Mouse (Mus musculus): Measurements from ENCODE around the gene Ube2h.

DNA sequence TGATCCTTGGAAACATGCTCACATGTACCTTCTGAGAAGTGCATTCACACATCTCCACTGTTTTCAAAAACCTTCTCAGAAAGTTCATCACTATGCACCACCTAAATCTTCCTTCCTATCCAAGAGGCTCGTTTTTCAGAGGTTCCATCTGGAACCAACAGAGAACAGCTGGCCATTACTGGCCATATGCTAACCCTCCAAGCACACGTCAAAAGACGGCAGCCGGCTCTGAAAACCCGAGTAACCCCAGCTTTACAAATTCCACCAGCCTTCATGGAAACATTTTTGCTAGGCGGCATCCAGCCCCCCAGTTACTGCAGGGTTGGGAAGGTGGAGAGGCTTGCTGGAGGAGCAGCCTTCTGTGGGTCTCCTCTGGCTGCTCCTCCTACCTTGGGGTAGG, 122.3 kb downstream of the Ube2h start:
- no peak for TF ChIP-seq MAX (IDR thresholded peaks at IDR 0.05; ENCODE audit: low read depth)
- no peak for TF ChIP-seq POLR2A (IDR thresholded peaks at IDR 0.05; ENCODE audit: insufficient read length, low read depth)
- TF ChIP-seq TCF12 (IDR thresholded peaks at IDR 0.05; ENCODE audit: insufficient read depth, poor library complexity, severe bottlenecking), result no peak
- TF ChIP-seq TCF3 (IDR thresholded peaks at IDR 0.05; ENCODE audit: insufficient read length, low read depth), result no peak
- TF ChIP-seq MYOD1 (IDR thresholded peaks at IDR 0.05; ENCODE audit: control insufficient read depth in 1 of 3, insufficient read length in 2 of 3, low read depth in 2 of 3), result no peak
- no peak for TF ChIP-seq MYOG (IDR thresholded peaks at IDR 0.05; ENCODE audit: control insufficient read depth in 1 of 3, insufficient read depth in 1 of 3, insufficient read length in 2 of 3, low read depth in 2 of 3)
- TF ChIP-seq E2F4 (IDR thresholded peaks at IDR 0.05; ENCODE audit: insufficient read depth), result no peak
- no peak for TF ChIP-seq USF1 (IDR thresholded peaks at IDR 0.05; ENCODE audit: low read depth)
